Mouse (Mus musculus) bone marrow, adult 2 months (tissue): ENCODE results near the gene Npc1l1.

Experiments used
- CTCF ChIP-seq: fragments of 200-500 bp; IDR thresholded peaks from 2 replicates; pipeline ENCODE4 v1.5.1; 2011; ENCODE audit warnings: low read length, control low read depth; ENCODE audit not compliant: control insufficient read depth, insufficient read depth
- POLR2A ChIP-seq: fragments of 200-500 bp; IDR thresholded peaks from 2 replicates; pipeline ENCODE4 v1.6.1; 2011; ENCODE audit warnings: low read depth, mild to moderate bottlenecking, control low read depth, low read length, borderline replicate concordance; ENCODE audit not compliant: control insufficient read depth

DNA sequence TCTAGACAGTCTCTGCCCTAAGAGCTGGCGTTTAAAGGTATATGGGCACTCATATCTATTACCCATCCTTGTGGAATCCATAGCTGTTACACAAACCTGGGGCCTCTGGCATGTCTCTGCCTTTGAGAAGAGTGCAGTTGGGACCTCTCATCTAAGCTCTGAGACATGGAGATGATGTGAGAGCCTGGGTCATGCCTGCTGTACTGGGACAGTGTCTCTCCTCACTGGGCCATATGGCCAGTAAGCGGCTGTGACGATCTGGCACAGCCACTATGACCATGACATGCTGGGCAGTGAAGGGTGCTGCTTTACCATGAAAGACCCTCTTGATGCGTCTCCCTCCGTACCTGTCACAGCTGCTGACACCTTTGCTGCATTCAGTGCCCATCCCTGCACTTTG lies 22.3 kb upstream of the Npc1l1 start:
- no peak for TF ChIP-seq CTCF
- no peak for TF ChIP-seq POLR2A
